Mouse (Mus musculus): ENCODE measurements at regions not wholly inside any gene's neighbourhood (a gene's known extent, or its start where the extent isn't known, plus 50 kb on each side); places are given as distances from the start of the nearest gene placed in this dataset.

DNA sequence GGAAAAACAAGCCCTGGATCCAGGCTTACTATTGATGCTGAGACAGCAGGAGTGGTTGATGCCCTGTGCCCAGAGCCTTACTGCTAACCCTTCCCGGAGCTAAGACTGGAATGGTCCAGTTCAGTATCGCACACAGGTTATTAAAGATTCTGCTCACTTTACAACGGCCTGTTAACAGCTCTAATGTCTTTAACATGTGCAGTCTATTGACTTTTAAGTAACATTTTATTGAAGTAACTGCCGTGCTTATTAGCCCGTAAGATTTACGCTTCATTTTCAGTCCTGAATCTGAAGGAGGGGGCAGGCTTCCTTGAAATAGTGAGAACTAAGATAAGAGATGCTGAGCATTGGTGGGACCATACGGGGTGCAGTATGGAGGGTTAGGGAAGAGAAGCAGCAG lies 155.7 kb upstream of the Cep162 start:
- TF ChIP-seq POLR2A (IDR thresholded peaks at IDR 0.05; ENCODE audit: borderline replicate concordance, extremely low read depth, insufficient read depth, insufficient read length, poor library complexity, severe bottlenecking) (no peak), CTCF (IDR thresholded peaks at IDR 0.05; ENCODE audit: borderline replicate concordance, extremely low read depth, insufficient read depth, insufficient read length) (no peak)
